Mouse (Mus musculus) megakaryocyte, embryonic 14.5 days (primary cell): Measurements from ENCODE around the gene Gclc.

Experiments used
- FLI1 ChIP-seq: IDR thresholded peaks from 2 replicates; pipeline ENCODE4 v1.6.1; 2012; ENCODE audit warnings: low read length, inconsistent platforms, mixed read lengths
- GATA1 ChIP-seq: IDR thresholded peaks from 3 replicates; pipeline ENCODE4 v1.6.1; 2012; ENCODE audit warnings: mixed read lengths, low read length, inconsistent platforms, borderline replicate concordance

DNA sequence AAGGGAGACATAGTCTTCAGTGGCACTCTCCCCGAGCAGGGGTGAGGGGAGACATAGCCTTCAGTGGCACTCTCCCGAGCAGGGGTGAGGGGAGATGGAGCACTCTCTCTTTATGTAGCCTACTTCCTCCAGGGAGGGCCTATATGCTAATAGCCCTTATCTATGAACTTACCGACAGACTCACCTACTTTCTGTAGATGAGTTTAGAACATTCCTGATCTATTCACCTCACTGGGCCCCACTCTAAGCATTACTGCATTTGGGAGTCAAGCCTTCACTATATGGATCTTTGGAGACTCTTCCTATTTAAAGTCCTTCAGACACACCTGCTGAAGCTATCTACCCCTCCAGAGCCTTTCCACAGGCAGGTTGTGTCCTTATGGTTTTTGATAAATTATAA is 52.1 kb downstream of the Gclc start:
- TF ChIP-seq FLI1 (no peak), GATA1 (no peak)
